Mouse (Mus musculus): ENCODE measurements around the gene Pcbp1.
"Not testable (repeated sequence)": the region's sequence is repeated elsewhere in the genome, so short reads cannot be mapped to it uniquely, and the experiment has no call there.

Pcbp1 gene

DNA sequence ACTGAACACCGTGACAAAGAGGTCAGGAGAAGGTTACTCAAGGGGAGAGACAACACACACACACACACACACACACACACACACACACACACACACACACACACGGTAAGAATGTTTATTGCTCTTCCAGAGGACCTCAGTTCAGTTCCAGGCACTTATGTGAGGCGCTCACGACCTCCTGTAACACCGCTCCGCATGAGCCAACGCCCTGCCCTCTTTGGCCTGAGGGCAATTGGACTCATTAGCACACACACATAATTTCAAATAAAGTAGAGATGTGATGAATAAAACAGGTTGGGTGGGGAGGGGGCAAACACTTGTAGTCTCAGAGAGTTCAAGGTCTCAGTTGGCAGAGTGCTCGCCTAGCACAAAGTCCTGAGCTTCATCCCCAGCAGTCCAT is 30.0 kb downstream of the Pcbp1 start:
- CTCF ChIA-PET, result no interaction called here

DNA sequence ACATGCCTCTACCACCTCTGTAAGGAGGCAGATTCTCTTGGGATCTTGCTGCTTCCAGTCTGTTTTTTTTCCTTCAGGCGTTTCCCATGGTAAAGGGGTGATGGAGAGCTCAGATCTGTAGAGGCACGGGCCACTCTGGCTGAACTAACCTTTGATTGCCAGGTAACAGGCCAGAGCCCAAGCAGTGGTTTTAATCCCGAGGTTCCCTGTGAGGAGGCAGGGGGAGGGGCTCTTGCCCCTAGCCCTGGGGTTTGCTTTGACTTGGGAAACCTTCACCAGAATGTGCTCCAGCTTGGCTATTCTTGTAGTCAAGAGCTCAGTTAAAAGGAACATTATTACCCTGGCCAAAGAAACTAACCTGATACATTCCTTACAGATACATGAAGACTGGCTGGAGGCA is 30.5 kb downstream of the Pcbp1 start:
- CTCF ChIA-PET, result interaction anchor here (0.9 kb wide), 1 partner anchor 9 kb away, joined by 3 read pairs; no protein-coding TSS in a partner anchor

DNA sequence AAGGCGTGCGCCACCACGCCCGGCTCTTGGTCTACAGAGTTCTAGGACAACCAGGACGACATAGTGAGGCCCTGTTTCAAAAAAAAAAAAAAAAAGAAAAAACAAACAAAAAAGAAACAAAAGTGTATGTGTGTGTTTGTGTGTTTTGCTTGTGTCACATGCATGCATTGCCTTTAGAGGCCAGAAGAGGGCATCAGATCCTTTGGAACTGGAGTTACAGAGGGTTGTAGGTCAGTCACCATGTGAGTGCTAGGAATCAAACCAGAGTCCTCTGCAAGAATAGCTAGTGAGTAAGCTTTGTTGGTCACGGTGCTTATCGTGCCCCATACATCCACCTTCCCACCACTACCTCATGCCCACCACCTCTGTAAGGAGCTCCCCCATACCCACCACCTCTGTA is 31.4 kb downstream of the Pcbp1 start:
- CTCF ChIA-PET, result interaction anchor here (0.8 to 0.9 kb wide), 2 partner anchors 8 to 54 kb away, joined by 3 to 6 read pairs; no protein-coding TSS in a partner anchor

DNA sequence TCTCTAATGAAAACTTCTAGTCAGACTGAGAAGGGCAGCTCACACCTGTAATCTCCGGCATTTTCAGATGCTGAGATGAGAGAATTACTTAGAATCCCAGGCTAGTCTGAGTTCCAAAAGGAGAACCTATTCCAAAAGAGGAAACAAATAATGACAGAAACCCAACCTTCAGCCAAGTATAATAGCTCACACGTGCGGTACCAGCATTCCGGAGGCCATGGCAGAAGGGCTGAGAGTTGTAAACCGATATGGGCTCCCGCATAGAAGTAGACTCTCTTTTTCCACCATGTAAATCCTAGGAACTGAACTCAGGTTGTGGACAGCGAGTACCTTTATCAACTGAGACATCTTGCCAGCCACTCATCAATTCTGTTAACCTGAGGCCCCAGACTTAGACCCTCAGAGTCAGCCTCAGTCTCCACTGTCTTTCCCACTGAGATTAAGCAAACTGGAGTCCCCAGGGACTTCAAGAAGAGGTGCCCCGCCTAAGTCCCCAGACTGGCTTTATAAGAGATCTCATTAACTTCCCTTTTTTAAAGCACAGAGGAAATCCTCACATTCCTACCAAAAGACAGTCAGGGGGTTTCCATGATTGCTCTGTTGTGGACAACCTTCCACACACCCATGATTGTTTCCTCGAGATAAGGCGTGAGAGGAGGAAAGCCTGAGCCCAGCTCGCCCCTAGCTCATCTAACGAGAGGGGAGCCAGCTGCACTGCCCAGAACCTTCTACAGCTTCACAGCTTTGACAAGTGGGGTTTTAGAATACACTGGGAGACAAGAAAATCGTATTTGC is 32.5 kb downstream of the Pcbp1 start:
- CTCF ChIA-PET, result interaction anchor here (0.6 to 0.7 kb wide), 2 partner anchors 30 to 1349 kb away, joined by 3 read pairs; no protein-coding TSS in a partner anchor

DNA sequence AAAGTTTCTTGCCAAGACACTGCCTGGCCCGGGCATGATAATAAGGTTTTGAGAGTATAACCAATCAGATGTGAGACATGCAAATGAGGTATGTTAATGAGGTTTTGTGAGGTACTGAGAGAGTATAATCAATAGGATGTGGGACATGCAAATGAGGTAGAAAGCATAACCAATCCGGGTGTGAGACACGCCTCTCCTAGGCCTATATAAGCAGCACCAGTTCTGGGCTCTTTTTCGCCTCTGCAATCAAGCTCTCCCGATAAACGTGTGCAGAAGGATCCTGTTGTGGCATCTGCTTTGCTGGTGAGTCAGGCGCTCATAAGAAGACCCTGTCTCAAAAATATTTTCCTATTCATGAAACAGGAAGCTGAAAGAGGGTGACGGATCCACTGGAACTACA is 35.7 kb downstream of the Pcbp1 start:
- CTCF ChIA-PET, result not testable (repeated sequence)

DNA sequence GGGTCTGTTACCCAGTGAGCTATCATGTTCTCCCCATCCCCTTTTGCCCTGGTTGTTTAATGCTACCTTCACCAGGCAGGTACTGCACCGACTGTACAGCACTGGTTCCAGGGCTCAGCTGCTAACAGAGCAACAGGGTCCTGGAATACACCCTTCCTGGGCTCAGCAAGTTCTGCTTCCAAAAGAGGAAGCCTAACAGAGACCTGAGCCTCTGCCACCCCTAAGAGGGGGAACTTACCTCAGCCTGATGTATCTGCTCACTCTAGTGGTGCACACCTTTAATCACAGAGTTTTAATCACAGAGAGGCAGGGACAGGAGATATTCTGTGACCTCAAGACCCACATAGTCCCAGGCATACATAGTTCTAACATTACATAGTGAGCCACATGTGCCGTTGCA is 36.2 kb downstream of the Pcbp1 start:
- CTCF ChIA-PET, result no interaction called here

DNA sequence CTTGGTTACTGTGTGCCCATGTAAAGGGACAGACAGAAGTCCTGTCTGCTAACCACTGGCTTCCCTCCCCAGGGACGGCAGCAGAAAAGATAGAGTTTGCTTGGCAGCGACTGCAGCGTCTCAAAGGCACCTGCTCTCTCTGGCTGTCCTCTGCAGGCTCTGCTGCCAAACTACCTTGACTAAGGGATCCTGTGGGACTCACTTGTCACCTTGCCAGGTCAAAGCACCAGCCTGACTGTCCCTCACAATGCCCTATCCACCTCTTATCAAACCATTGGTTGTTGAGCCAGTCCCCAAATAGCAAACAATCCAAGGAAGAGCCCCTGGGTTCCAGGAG is 38.0 kb downstream of the Pcbp1 start:
- CTCF ChIA-PET, result no interaction called here

DNA sequence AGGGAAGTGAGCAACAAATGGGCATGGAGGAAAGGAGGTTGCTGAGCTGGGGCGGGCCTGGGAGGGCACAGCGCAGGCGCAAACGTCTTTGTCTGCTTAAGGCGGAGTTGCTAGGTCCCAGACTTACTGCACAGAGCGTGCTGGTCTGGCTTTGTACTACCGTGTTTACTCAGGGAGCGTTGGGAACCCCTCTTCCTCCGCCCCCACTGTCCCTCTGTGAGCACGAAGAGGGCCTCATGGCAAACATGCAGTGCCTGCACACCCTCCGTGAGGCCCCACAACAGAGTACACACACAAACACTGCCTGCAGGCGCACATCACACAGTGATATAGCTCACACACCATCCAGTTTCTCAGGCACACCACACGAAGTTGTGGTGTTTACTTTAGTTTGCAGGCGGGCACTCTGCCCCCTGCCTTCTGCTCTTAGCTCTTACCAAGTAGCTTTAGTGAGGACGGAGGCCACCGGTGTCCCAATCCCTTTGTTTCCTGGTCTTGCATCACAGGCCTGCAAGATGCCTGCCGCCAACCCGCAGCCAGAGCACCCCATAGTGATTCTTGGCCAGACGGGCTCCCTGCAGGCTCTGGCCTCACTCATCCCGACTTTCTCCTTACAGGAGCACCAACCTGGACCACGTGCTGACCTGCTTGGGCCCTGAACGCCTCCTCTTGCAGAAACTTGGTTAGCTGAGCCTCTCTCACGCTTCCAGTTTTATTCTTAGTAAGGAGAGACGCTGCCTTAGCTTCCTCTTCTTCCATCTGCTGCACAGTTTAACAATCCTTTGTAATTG is 38.6 kb downstream of the Pcbp1 start:
- CTCF ChIA-PET, result no interaction called here

DNA sequence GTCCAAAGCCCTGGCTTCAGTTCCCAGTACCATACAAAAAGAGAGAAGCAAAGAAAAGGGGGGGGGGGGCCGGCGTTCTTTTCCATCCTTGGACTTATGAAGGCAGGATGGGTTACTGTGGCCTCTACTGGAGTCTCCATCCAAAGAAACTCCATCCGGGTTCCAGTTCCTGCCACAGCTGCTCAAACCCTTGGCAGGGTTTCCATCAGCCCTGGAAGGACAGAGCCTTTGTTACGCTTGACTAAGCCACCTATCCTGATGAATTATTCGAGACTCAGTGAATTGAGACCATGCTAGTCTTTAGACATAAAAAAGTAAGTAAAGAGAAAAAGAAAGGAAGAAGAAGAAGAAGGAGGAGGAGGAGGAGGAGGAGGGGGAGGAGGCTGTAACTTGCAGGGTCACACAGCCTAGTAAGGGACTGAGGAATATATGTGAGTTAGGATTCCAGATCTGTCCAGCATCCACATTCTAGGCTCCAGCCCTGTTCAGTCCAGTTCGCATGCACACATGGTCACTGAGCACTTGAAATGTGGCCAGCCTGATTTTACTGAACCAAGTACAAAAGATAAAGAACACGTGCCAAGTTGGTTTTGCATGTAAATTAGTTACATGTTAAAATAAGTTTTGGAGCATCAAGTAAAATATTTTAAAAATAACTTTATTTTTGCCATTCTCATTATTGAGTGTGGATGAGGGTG is 40.0 kb downstream of the Pcbp1 start:
- CTCF ChIA-PET, result interaction anchor here (0.8 kb wide), 1 partner anchor 9 kb away, joined by 3 read pairs; no protein-coding TSS in a partner anchor

DNA sequence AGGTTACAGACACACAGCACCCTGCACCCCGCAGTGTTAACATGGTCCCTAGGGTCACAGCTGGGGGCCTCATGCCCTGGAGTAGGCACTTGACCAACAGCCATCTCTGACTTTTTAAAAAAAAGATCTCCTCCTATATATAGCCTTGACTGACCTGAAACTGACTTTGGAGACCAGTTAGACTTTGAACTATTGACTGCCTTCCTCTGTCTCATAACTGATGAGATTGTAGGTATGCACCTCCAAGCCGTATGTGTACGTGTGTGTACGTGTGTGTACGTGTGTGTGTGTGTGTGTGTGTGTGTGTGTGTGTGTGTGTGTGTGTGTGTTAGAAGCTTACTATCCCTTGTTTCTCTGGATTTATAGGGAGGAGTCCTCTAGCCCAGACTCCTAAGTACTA is 44.2 kb downstream of the Pcbp1 start:
- CTCF ChIA-PET, result interaction anchor here (0.6 kb wide), 2 partner anchors 17 to 63 kb away, joined by 3 to 10 read pairs; no protein-coding TSS in a partner anchor

DNA sequence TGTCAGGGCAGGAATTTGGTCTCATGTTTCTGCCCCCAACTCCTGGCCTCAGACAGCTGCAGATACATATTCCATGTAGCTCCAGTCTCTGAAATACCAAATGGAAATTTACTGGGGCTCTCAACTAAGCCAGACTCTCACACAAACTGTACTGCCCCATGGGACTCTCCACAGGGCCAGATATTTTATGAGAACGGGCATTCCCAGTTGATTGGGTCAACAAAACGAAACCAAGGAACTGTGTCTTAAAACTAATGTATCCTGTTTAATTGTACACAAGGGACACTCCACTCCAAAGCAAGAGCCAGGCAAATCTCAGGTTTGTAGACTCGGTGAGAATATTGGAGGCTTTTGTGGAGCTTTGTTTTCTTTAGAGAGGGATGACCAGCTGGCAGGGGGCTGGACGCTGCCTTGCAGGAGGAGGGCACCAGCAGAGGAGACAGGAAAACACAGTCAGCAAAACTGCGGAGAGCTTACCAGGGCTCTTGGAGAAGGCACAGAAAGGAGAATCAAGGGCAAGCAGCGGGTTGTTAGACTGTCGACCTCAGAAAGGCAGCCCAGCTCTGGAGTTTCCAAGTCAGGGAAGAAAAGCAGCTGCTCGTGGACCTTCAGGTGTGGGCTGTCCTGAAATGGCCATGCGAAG is 45.8 kb downstream of the Pcbp1 start:
- CTCF ChIA-PET, result no interaction called here

DNA sequence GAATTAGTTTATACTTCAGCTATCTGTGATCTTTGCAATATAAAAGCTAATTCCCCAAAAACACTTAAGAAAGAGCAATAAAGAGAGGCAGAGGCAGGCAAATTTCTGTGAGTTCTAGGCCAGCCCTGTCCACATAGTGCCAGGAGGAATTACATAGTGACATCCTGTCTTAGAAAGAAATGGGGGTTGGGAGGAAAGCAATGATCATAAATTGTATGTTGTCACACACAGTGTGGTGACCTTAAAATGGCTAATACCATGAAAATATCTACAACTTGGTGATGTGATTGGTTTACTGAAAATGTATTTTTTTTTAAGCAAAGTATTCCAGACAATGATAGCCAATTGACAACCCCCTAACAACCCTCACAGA is 46.3 kb downstream of the Pcbp1 start:
- CTCF ChIA-PET, result no interaction called here

DNA sequence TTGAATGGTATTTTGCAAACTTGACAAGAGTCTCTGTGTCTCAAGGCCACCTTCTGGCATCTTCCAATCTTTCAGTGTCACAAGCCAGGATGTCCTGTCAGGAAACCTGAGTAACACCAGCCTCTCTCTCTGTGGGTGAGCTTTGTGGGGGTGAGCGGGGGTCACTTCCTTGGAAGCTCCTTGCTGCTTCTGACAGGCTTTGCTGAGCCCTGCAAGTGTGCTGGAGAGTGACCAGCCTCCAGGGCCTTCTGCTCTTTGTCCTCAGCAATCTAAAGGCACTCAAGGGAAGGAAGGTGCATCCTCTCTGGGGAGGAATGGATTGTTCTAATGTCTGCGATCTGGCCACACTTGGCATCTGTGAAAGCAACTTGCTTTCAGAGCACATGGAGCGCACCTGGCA is 46.8 kb downstream of the Pcbp1 start:
- CTCF ChIA-PET, result no interaction called here

DNA sequence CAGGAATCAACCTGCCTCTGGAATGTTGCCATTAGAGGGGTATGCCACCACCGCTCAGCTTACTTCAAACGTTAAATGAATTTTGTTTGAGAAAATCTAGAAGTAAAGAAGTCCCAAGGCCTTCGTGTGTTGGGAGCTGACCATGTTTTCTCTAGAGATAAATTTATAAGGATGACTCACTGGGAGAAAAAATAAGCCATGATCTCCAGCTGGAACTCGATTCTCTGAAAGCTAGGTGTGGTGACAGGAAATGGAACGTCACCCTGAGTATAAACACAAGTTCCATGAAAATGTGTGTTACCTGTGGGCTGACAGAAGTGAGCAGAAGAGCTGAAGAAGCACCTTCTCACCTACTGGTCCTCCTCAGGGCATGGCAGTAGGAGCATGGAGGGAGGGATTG is 49.2 kb downstream of the Pcbp1 start:
- CTCF ChIA-PET, result interaction anchor here (0.6 kb wide), 1 partner anchor 76 kb away, joined by 3 read pairs; no protein-coding TSS in a partner anchor

DNA sequence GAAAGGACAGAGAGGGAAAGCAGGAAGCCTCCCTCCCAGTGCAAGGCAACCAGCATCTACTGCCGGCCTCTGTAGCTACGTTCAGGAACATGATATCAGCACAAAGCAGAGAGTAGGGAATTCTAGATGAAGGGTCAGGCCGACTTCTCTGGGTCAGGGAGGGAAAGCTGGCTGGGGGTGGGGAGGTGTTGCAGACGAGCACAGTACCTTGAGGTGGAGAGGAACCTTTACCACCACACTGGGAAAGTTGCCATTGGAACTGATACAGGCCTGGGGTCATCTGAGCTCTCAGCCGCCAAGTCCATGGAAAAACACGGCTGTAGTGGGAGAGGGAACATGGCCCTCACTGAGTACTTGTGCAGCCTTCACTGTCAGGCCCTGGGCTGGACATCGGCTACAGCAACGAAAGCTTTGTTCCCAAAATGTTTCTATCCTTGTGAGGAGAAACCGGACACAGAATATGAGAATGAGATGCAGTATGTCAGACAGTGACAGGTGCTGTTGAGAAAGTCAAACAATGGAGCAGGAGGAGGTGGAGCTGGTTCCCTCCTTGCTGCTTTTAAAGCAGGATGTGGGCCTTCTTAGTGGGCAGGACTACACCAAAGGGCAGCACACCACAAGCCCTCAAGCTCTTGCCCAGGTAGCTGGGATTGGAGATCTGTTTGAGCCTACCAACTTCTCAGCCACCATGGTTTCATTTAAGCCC is 50.5 kb downstream of the Pcbp1 start:
- CTCF ChIA-PET, result no interaction called here

DNA sequence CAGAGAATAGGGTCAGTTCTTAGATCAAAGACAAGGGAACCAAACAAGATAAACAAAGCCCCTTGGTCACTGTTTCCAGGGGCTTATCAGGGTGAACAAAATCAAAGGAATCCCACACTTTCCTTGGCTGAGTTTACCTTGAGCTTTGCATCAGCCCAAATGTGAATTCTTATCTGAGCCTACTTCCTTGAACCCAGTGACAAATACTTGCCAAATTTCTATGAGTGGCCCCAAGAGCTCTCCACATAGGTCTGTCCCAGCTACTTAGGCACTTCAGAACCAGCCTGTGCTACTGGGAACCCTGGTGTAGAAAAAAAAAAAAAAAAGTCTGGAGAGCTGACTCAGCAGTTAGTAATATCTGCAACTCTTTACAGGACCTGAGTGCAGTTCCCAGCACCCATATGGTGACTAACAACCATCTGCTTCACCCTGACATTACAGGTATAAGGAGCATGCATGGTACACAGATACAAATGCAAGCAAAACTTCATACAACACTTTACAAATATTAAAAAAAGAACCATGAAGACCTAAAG is 51.4 kb downstream of the Pcbp1 start:
- CTCF ChIA-PET, result no interaction called here
